Mouse (Mus musculus): ENCODE measurements around the gene Rnf167.

Rnf167 gene

GRCm38 (mm10) chr11:70646691-70647650 lies at the start of gene Rnf167, which contains the start of gene Slc25a11:
Gene Rnf167, plus strand, starts transcription at chr11:70647235.
Gene Slc25a11, minus strand, starts transcription at chr11:70647479.
- peak; percentile 99 for DNase-seq (ENCODE audit: low read depth, low spot score)

GRCm38 (mm10) chr11:70597301-70597700 lies 49.7 kb upstream of the Rnf167 start:
- no peak for DNase-seq (ENCODE audit: low read depth, low spot score)

- DNase-seq (ENCODE audit: low read depth, low spot score): no peak
These were observed 48.5 kb upstream of the Rnf167 start for GRCm38 (mm10) chr11:70598451-70598953.

DNA sequence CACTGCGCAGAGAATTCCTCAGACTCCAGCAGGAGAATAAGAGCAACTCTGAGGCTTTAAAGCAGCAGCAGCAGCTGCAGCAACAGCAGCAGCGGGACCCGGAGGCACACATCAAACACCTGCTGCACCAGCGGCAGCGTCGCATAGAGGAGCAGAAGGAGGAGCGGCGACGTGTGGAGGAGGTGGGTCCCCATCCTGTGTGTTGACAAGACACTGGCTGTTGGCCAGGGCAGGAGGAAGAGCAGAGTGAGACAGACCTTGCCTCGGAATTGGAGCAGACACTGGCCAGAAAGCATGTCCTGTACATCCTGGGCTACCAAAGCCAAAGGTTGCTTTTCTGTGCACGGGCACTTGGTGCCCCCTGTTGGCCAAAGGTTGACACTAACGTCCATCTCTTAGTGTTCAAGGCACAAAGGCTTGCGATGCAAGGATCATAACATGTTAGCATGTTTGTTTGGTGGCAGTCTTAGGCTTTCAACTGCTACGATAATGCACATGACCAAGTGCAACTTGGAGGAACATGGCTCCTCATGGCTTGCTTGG lies 41.9 kb upstream of the Rnf167 start:
- DNase-seq (ENCODE audit: low read depth, low spot score): peak; percentile 65

GRCm38 (mm10) chr11:70606717-70607116 lies 40.3 kb upstream of the Rnf167 start:
- no peak for DNase-seq (ENCODE audit: low read depth, low spot score)

- DNase-seq (ENCODE audit: low read depth, low spot score): no peak
These were observed 39.4 kb upstream of the Rnf167 start for GRCm38 (mm10) chr11:70607611-70608010.

GRCm38 (mm10) chr11:70608381-70609066 lies 38.5 kb upstream of the Rnf167 start:
- no peak for DNase-seq (ENCODE audit: low read depth, low spot score)

- no peak for DNase-seq (ENCODE audit: low read depth, low spot score)
These were observed 36.3 kb upstream of the Rnf167 start for GRCm38 (mm10) chr11:70610752-70611151.

DNA sequence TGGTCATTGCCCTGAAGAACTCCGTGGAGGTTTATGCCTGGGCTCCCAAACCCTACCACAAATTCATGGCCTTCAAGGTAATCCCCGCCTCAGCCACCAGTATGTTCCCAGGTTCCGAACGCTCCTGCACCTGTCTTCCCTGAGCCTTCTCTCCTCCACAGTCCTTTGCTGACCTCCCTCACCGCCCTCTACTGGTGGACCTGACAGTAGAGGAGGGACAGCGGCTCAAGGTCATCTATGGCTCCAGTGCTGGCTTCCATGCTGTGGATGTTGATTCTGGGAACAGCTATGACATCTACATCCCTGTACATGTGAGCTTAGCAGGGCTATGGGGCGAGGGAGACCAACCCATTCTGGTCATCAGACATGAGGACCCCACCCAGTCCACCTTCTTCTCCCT lies 34.5 kb upstream of the Rnf167 start:
- DNase-seq (ENCODE audit: low read depth, low spot score): no peak

DNA sequence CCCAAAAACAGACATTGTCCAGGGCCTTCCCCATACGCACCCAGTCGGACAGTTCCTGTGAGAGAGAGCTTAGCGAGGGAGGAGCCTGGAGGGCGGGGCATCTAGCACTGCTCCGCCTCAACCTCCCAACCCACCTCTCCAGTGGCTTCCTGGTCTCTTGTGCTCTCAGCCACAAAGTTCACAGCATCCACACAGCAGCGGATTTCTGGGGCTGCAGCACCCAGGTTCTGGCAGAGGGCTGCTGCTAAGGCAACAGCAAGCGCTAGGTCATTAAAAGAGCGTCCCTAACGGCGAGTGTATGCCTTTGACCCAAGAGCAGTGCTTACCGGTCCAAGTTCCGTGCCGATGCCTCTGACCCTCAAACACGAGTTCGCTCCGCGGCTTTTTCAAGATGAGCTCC lies 32.0 kb upstream of the Rnf167 start:
- DNase-seq (ENCODE audit: low read depth, low spot score): peak; percentile 47

DNA sequence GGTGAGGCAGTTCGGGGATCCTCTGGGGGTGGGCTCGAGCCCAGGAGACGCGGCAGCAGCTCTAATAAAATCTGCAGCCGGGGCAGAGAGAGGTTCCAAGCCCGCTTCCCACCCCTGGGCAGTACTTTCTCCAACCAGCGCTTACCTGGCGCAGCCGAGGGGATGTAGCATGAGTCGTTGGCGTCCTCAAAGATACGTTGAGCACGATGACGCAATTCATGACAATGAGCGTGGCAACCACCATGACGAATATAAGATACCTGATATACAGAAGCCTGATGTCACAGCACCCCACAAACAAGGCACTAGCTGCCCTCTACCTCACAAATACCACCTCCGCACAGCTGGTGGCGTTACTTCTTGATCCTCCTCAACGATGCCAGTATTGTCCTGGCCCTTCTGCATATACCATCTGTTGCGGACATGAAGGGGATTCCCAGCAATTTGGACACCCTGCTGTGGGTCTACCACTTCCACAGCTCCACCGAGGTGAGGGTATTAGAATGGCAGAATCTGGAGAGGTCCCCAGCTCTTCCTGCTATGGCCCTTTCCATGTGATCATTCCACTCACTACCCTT lies 31.4 kb upstream of the Rnf167 start, which contains the start of gene 4930544D05Rik:
Gene 4930544D05Rik, plus strand, starts transcription at position 333 of the 578 bp plus-strand sequence.
- no peak for DNase-seq (ENCODE audit: low read depth, low spot score)

- peak; percentile 68 for DNase-seq (ENCODE audit: low read depth, low spot score)
These were observed 27.9 kb upstream of the Rnf167 start, which contains the start of gene Chrne for GRCm38 (mm10) chr11:70619101-70619500. Gene Chrne, minus strand, starts transcription at chr11:70619216.

DNA sequence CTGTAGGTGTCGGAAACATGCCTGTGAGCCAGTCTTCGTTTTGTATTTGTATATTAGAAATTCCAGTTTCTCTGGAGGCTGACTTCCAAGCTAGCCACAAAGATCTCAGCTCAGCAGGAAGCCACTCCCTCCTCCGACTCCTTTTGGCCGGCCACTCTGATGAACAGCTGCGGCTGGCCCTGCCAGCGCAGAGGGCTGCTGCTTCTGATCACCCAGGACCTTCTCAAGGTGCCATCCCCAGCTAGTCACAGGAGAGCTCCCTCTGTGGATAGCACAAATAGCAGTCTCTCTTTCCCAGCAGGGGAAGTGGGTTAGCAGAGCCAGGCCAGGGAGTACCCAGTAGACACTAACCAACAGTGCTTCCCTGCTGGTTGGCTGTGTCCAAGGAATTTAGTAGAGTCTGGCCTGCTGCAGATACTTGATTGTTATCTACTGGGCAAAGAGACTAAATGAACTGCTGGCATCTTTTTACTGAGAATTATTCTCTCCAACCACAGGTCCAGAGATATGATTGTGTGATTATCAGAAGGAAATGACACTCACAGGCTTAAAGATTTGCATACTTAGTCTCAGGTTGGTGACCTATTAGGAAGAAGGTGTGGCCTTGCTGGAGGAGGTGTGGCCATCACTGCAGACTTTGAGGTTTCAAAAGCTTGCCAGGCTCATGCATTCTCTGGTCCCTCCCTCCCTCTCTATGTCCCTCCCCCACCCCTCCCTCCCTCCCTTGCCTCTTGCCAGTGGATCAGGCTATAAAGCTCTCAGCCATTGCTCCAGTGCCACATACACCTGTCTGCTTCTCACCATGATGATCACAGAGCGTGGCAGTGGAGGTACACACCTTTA lies 24.8 kb upstream of the Rnf167 start:
- peak; percentile 86 for DNase-seq (ENCODE audit: low read depth, low spot score)

DNA sequence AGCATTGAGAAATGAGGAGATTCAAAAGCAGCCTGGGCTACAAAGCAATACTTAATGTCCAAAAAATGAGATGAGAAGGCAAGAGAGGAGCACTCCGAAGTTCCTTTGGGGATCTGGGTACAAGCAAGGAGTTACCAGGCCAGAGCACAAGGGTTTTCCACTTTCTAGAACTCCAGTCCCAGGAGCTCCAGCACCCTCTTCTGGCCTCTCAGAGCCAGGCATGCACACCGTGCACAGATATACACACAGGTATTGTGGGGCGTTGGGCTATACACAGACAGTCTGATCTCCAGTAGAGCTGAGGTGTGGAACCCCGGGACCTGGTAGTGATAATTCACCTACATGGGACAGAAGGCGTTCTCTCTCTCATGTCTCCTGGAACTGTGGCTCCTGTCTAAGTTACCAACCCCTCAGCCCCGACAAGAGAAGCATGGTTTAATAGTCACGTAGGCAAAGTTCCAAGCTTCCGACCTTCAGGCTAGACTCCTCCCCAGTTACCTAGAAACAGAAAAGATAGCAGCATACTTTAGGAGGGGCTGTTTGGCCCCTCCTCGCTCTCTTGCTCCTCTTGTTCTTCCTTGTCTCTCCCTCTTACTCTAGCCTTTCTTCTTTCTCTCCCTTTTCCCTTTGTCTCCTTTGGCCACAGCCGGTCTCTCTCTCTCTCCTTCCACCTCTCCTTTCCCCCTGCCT lies 23.8 kb upstream of the Rnf167 start:
- no peak for DNase-seq (ENCODE audit: low read depth, low spot score)

- DNase-seq (ENCODE audit: low read depth, low spot score): no peak
These were observed 21.6 kb upstream of the Rnf167 start for GRCm38 (mm10) chr11:70625473-70625872.

GRCm38 (mm10) chr11:70626877-70627276 lies 20.2 kb upstream of the Rnf167 start:
- no peak for DNase-seq (ENCODE audit: low read depth, low spot score)

DNA sequence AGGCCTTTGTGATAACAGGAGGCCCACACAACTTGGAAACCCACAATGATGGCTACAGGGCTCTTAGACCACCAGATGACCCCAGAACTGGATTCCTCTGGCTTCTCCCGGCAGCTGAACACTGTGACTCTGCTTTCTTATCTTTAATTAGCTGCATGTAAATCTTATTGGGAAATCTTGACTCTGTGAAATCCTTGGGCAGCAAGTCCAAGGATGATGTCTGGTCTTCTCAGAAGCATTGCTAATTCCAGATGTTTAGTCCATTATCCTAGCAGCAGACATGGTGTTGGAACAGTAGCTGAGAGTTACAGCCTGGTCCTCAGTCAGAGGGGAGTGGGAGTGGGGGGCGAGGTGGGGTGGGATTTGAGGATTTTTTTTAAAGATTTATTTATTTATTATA lies 18.6 kb upstream of the Rnf167 start:
- no peak for DNase-seq (ENCODE audit: low read depth, low spot score)

DNA sequence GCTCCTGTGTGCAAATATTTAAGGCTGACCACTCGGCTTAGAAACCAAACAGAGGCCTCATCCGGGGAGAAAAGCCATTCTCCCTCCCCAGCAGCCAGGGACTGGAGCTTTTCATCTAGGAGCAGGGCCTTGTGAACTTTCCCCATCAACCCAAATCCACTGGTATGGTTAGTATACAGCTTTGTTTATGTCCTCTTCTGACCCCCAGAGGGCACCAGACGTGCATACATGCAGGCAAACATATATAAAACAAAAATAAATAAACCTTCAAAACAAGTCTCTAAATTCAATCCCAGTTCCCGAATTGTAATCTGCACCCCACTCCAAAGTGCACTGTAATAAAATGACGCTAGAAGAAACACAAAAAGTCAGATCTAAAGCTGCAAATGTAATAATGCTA lies 17.5 kb upstream of the Rnf167 start:
- no peak for DNase-seq (ENCODE audit: low read depth, low spot score)

DNA sequence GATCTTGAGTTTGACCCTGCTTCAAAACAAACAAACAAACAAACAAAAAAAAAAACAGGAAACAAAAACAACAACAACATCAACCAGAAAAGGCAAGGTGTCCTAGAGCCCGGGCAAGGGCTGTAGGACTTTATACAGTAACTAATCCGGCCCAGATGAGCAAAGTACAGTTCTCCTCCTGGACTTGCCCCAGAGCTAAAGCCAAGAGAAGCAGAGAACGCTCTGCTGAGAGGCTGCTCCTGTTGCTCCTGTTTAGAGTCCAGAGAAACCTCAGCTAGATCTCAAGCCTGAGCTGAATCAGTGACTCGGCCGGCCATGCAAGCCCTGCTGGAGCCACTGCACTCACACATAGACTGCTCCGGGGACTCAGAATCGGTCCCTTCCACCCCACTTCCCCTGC lies 16.9 kb upstream of the Rnf167 start:
- no peak for DNase-seq (ENCODE audit: low read depth, low spot score)

DNA sequence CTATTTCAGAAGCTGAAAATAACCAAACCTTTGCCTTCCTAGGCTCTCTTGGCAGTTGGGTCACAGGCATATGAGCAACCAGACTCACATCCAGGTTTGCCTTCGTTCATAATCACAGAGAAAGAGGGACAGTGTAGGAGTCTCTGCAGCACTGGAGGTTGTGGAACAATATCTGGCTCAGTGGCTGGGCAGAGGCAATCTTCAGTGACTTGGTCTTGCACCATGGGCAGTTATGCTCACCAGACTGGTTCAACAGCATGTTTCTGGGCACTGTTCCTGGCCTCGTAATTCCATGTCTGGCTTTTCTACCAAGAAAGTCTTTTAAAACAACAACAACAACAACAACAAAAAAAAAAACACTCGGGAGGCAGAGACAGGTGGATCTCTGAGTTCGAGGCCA lies 11.4 kb upstream of the Rnf167 start:
- no peak for DNase-seq (ENCODE audit: low read depth, low spot score)

All from skeletal muscle tissue, adult 2 months (tissue).